Mouse (Mus musculus) G1E (cell line): ENCODE measurements around the gene Actn4. TPM values are rescaled to one million over a fixed set of nuclear protein-coding genes. Genes with fewer than 3 reads are reported as not detected.
A peak's percentile ranks its signal among the peaks of the same experiment; 100 is the strongest.

Experiments used
- ATAC-seq: 2 replicates; pipeline ENCODE4 v1.8.0; 2016; ENCODE audit warnings: mild to moderate bottlenecking; ENCODE audit not compliant: insufficient number of reproducible peaks, poor library complexity, low FRiP score, severe bottlenecking; ENCODE audit errors: extremely low read depth
- DNase-seq: peaks from one replicate; pipeline ENCODE4 v3.0.0; 2012; ENCODE audit warnings: low spot score
- H3K27me3 ChIP-seq: 2 replicates; pipeline ENCODE4 v1.6.1; 2012; ENCODE audit warnings: mild to moderate bottlenecking, low read length, inconsistent platforms; ENCODE audit not compliant: insufficient read depth
- H3K36me3 ChIP-seq: replicated peaks from 2 replicates; pipeline ENCODE3; 2012; ENCODE audit warnings: mild to moderate bottlenecking, inconsistent platforms
- H3K4me1 ChIP-seq: 2 replicates; pipeline ENCODE4 v1.6.1; 2012; ENCODE audit warnings: low read depth, low read length, inconsistent platforms, mixed read lengths; ENCODE audit not compliant: insufficient read depth
- H3K4me3 ChIP-seq: 2 replicates; pipeline ENCODE4 v1.5.1; 2012; ENCODE audit warnings: low read depth, mild to moderate bottlenecking, inconsistent platforms, low read length, moderate library complexity, mixed read lengths
- H3K9me3 ChIP-seq: replicated peaks from 2 replicates; pipeline ENCODE4 v1.6.1; 2012; ENCODE audit warnings: inconsistent platforms
- CTCF ChIP-seq: IDR thresholded peaks from 2 replicates; pipeline ENCODE4 v1.5.1; 2012; ENCODE audit warnings: low read depth, low read length, inconsistent platforms, mixed read lengths
- GATA1 ChIP-seq: IDR thresholded peaks from 2 replicates; pipeline ENCODE4 v1.6.1; 2012; ENCODE audit warnings: borderline replicate concordance, low read length, inconsistent platforms, mixed read lengths
- GATA2 ChIP-seq: IDR thresholded peaks from 2 replicates; pipeline ENCODE4 v1.6.1; 2012; ENCODE audit warnings: low read depth, low read length, inconsistent platforms, borderline replicate concordance
- POLR2AphosphoS5 ChIP-seq: IDR thresholded peaks from 2 replicates; pipeline ENCODE4 v1.6.1; 2012; ENCODE audit warnings: low read depth, low read length, inconsistent platforms; ENCODE audit not compliant: insufficient replicate concordance
- TAL1 ChIP-seq: conservative IDR thresholded peaks from 2 replicates; pipeline ENCODE4 v1.6.1; 2012; ENCODE audit warnings: low read depth, low read length, inconsistent platforms, mixed read lengths
- polyA plus RNA-seq: library from polyadenylated mRNA; stranded (reverse); fragments of >175 nt; gene quantifications from 2 replicates; pipeline ENCODE4 v1.2.3, GENCODE M21; 2012
- total RNA-seq, 2 experiments: library from RNA; stranded (forward) in 1 of 2; stranded (reverse) in 1 of 2; fragments of 200-1000 nt in 1 of 2; fragments of >200 nt in 1 of 2; fragmentation: Nextera tagmentation in 1 of 2; gene quantifications; 2 replicates each; pipeline ENCODE4 v1.2.3; 2014 to 2017

Actn4 gene
- total RNA-seq (2014; fragmentation: Nextera tagmentation): 119 and 121 TPM in 2 replicates
- 28.1 and 30.3 TPM in 2 replicates for total RNA-seq (2017)
- 259 and 260 TPM in 2 replicates for polyA plus RNA-seq

GRCm38 (mm10) chr7:28961927-28962670 is at the start of gene Actn4:
Gene Actn4, minus strand, starts transcription at chr7:28962340.
- peaks cover 62% of the 10 kb centered on the region for H3K4me1 ChIP-seq
- peak; percentile 58 for ATAC-seq

DNA sequence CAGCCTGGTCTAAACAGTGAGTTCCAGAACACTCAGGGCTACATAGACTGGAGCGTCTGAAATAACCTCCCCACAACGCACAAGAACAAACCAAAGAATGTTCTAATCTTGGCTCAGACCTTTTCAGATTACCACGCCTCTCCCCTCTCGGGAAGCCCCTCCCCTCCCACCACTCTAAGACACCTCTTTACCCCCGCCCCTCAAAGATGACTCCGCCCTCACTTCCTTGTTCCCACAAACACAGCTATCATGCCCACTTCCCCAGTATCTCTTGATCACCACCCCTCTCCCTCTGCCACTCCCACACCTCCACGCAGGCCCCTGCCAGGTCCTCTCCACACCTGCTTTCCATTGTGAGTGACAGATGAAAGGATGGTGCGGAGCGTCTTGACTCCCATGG is 46.6 kb upstream of the Actn4 start:
- Histone ChIP-seq H3K4me3 (no peak overlapping the region), H3K27me3 (peaks cover 11% of the 10 kb centered on the region), H3K36me3 (no peaks in the 10 kb centered on the region), H3K9me3 (no peaks in the 10 kb centered on the region; the same call in 1 of the 2 replicates), H3K4me1 (peaks cover 34% of the 10 kb centered on the region)
- DNase-seq (no peak), ATAC-seq (no peak)
- TF ChIP-seq GATA2: no peak
- no peak for TF ChIP-seq TAL1
- no peak for TF ChIP-seq POLR2AphosphoS5
- no peak for TF ChIP-seq CTCF
- TF ChIP-seq GATA1: no peak

More at GRCm38 (mm10) chr7:28961927-28962670, at the start of gene Actn4:
- no peaks in the 10 kb centered on the region for H3K27me3 ChIP-seq
- peaks cover 23% of the 10 kb centered on the region for H3K36me3 ChIP-seq
- no peaks in the 10 kb centered on the region for H3K9me3 ChIP-seq
- H3K4me3 ChIP-seq: peak within 1 kb of the TSS; percentile 98
- TF ChIP-seq CTCF (no peak), GATA1 (no peak)
- peak; percentile 98 for DNase-seq

- H3K36me3 ChIP-seq: peaks cover 1% of the 10 kb centered on the region
- H3K4me3 ChIP-seq: no peak overlapping the region
- TF ChIP-seq POLR2AphosphoS5 (no peak), GATA1 (no peak), TAL1 (no peak), GATA2 (no peak), CTCF (no peak)
- peaks cover 11% of the 10 kb centered on the region for H3K27me3 ChIP-seq
- no peak for DNase-seq
- ATAC-seq: no peak
- no peaks in the 10 kb centered on the region for H3K9me3 ChIP-seq
- H3K4me1 ChIP-seq: peaks cover 33% of the 10 kb centered on the region
Measured at GRCm38 (mm10) chr7:29008171-29008570, 46.0 kb upstream of the Actn4 start.

DNA sequence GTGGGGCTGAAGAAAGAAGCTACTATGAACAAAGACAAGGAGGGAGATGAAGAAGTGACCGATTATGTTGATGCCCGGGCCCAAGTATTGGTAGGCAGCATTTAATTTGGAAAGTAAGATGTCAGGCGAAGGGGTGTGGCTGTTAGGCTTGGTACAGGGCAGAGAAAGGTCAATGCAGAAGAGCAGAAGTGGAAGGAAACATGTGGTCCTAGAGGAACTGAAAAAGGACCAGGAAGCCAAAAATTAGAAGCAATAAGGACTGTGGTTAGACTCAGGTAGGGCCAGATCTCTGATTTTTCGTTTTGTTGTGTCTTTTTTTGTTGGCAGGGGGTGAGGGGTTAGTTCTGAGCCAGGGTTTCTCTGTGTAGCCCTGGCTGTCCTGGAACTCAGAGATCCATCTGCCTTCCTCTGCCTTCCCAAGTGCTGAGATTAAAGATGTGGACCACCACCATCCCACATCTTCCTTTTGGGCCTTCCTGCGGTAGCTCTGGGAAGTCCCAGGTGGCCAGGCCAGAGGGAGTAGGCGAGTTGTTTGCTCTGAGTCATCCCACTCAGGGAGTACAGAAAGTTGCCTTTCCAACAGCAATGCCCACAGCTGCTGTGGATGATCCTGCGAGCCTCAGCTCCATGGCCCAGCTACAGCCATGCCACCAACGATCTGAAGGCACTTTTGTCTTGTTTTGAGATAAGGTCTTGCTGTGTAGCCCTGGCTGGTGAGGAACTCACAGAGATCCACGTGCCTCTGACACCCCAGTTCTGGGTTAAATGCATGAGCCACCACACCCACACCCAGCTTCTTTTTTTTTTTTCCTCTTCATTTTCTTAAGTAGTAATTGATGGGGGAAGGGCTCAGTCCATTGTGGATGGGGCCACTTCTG is 45.3 kb upstream of the Actn4 start:
- TF ChIP-seq POLR2AphosphoS5: no peak
- Histone ChIP-seq H3K27me3 (peaks cover 11% of the 10 kb centered on the region), H3K36me3 (peaks cover 3% of the 10 kb centered on the region), H3K4me1 (peaks cover 26% of the 10 kb centered on the region), H3K9me3 (no peaks in the 10 kb centered on the region), H3K4me3 (no peak overlapping the region)
- ATAC-seq (no peak), DNase-seq (no peak)

- no peaks in the 10 kb centered on the region for H3K27me3 ChIP-seq
- DNase-seq (no peak), ATAC-seq (no peak)
- H3K4me3 ChIP-seq: no peak overlapping the region
- H3K4me1 ChIP-seq: 0 out of 2 replicates have a peak, but pooled peaks cover 5% of the 10 kb centered on the region
- peaks cover 38% of the 10 kb centered on the region for H3K36me3 ChIP-seq
- TF ChIP-seq POLR2AphosphoS5 (no peak), TAL1 (no peak), GATA2 (no peak), GATA1 (no peak), CTCF (no peak)
- H3K9me3 ChIP-seq: no peaks in the 10 kb centered on the region
Measured at GRCm38 (mm10) chr7:29000651-29001605, 38.8 kb upstream of the Actn4 start.

DNA sequence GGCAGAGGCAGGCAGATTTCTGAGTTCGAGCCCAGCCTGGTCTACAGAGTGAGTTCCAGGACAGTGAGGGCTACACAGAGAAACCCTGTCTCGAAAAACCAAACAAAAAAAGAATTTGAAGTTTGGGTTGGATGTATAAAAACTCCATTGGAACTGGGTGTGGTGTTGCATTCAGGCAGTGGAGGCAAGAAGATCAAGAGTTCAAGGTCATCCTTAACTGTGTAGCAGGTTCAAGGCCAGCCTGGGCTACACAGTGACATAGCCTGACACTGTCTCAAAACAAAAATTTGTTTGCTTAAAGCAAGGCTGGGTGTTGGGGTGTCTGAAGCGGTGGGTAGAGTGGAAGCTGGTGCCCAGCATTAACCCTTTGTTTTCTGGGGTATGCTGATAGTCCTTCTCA is 31.3 kb upstream of the Actn4 start:
- TF ChIP-seq POLR2AphosphoS5: no peak
- TF ChIP-seq CTCF: no peak
- TF ChIP-seq TAL1: no peak
- TF ChIP-seq GATA1: no peak
- TF ChIP-seq GATA2: no peak
- no peaks in the 10 kb centered on the region for H3K9me3 ChIP-seq
- no peaks in the 10 kb centered on the region for H3K27me3 ChIP-seq
- ATAC-seq (no peak), DNase-seq (no peak)
- 0 out of 2 replicates have a peak, but pooled peaks cover 7% of the 10 kb centered on the region for H3K4me1 ChIP-seq
- no peak overlapping the region for H3K4me3 ChIP-seq
- H3K36me3 ChIP-seq: peaks cover 69% of the 10 kb centered on the region
